Mouse (Mus musculus) cerebellum, adult 2 months (tissue): Measurements from ENCODE around the gene Olfr1438-ps1.

Experiments used
- CTCF ChIP-seq: fragments of 200-500 bp; IDR thresholded peaks from 2 replicates; pipeline ENCODE4 v1.5.1; 2011; ENCODE audit warnings: low read depth, mild to moderate bottlenecking, control low read depth, low read length, moderate library complexity, borderline replicate concordance; ENCODE audit not compliant: insufficient read depth
- POLR2A ChIP-seq: fragments of 200-500 bp; IDR thresholded peaks from 2 replicates; pipeline ENCODE4 v1.6.1; 2011; ENCODE audit warnings: low read length, control low read depth, borderline replicate concordance; ENCODE audit not compliant: insufficient read depth

- TF ChIP-seq CTCF (no peak), POLR2A (no peak)
Observed at GRCm38 (mm10) chr19:12374465-12375025, 38.8 kb upstream of the Olfr1438-ps1 start.
